Mouse (Mus musculus) myocyte (in vitro differentiated cells): ENCODE data around the gene Rpl41.

ENCODE experiments used
- CEBPB ChIP-seq: IDR thresholded peaks from 2 replicates; pipeline ENCODE4 v1.6.1; 2011; ENCODE audit warnings: mild to moderate bottlenecking, moderate library complexity; ENCODE audit not compliant: poor library complexity, insufficient read depth, severe bottlenecking
- E2F4 ChIP-seq: IDR thresholded peaks from one replicate; pipeline ENCODE4 v1.6.1; 2011; ENCODE audit warnings: mild to moderate bottlenecking, control low read depth, moderate library complexity; ENCODE audit not compliant: insufficient read depth
- MAX ChIP-seq: IDR thresholded peaks from one replicate; pipeline ENCODE4 v1.6.1; 2011; ENCODE audit warnings: low read depth, mild to moderate bottlenecking, control low read depth
- MYOD1 ChIP-seq, 3 experiments: IDR thresholded peaks; one replicate each; pipeline ENCODE4 v1.6.1; 2011; ENCODE audit warnings: control low read depth in 2 of 3, low read depth in 2 of 3, mild to moderate bottlenecking in 2 of 3, moderate library complexity in 1 of 3; ENCODE audit not compliant: insufficient read length in 2 of 3, control insufficient read depth in 1 of 3
- MYOG ChIP-seq, 3 experiments: IDR thresholded peaks; one replicate each; pipeline ENCODE4 v1.6.1; 2011; ENCODE audit warnings: control low read depth in 2 of 3, low read depth in 2 of 3, mild to moderate bottlenecking in 2 of 3; ENCODE audit not compliant: insufficient read length in 2 of 3, control insufficient read depth in 1 of 3, insufficient read depth in 1 of 3
- POLR2A ChIP-seq: IDR thresholded peaks from one replicate; pipeline ENCODE4 v1.6.1; 2011; ENCODE audit warnings: low read depth, mild to moderate bottlenecking, control low read depth, moderate library complexity; ENCODE audit not compliant: insufficient read length
- POLR2AphosphoS2 ChIP-seq: IDR thresholded peaks from one replicate; pipeline ENCODE4 v1.6.1; 2011; ENCODE audit warnings: low read depth, control low read depth; ENCODE audit not compliant: insufficient read length
- REST ChIP-seq: IDR thresholded peaks from one replicate; pipeline ENCODE4 v1.6.1; 2011; ENCODE audit warnings: mild to moderate bottlenecking, control low read depth, moderate library complexity; ENCODE audit not compliant: insufficient read depth, insufficient read length
- TCF12 ChIP-seq: IDR thresholded peaks from one replicate; pipeline ENCODE4 v1.6.1; 2011; ENCODE audit warnings: mild to moderate bottlenecking, control low read depth; ENCODE audit not compliant: poor library complexity, insufficient read depth, severe bottlenecking
- TCF3 ChIP-seq: IDR thresholded peaks from one replicate; pipeline ENCODE4 v1.6.1; 2011; ENCODE audit warnings: low read depth, control low read depth; ENCODE audit not compliant: insufficient read length
- USF1 ChIP-seq: IDR thresholded peaks from one replicate; pipeline ENCODE4 v1.6.1; 2011; ENCODE audit warnings: low read depth, mild to moderate bottlenecking, control low read depth, moderate library complexity

GRCm38 (mm10) chr10:128579298-128579697 lies 30.2 kb upstream of the Rpl41 start:
- TF ChIP-seq POLR2A (no peak), TCF12 (no peak), USF1 (no peak), MYOD1 (IDR thresholded peaks at IDR 0.05; ENCODE audit: control insufficient read depth in 1 of 3, insufficient read length in 2 of 3, low read depth in 2 of 3) (no peak), MAX (no peak), POLR2AphosphoS2 (no peak), CEBPB (no peak), MYOG (IDR thresholded peaks at IDR 0.05; ENCODE audit: control insufficient read depth in 1 of 3, insufficient read depth in 1 of 3, insufficient read length in 2 of 3, low read depth in 2 of 3) (no peak), TCF3 (no peak), E2F4 (no peak), REST (no peak)
